Mouse (Mus musculus) common myeloid progenitor, adult 5-6 weeks (primary cell): ENCODE measurements around the gene Dgcr6. TPM values are rescaled to one million over a fixed set of nuclear protein-coding genes. Genes with fewer than 3 reads are reported as not detected.
"Not testable (repeated sequence)": the region's sequence is repeated elsewhere in the genome, so short reads cannot be mapped to it uniquely, and the experiment has no call there.

Experiments
- ATAC-seq: replicated peaks from 2 replicates; pipeline ENCODE4 v1.8.0; 2016; ENCODE audit warnings: low read depth, mild to moderate bottlenecking, moderate TSS enrichment, inconsistent platforms; ENCODE audit not compliant: poor library complexity, severe bottlenecking
- total RNA-seq: library from RNA; stranded (forward); fragments of 200-1000, 187-1606 nt; gene quantifications from 2 replicates; pipeline ENCODE4 v1.2.3, GENCODE M21; 2017

Gene Dgcr6
- 17.8 and 20.9 TPM in 2 replicates for total RNA-seq

- ATAC-seq = peak; percentile 66
These were observed at the start of gene Dgcr6 for GRCm38 (mm10) chr16:18052731-18053202. Gene Dgcr6 (plus strand): TSS chr16:18052860.

GRCm38 (mm10) chr16:18004589-18004988, 48.1 kb upstream of the Dgcr6 start:
- peak; percentile 80; the same call in 1 of the 2 replicates for ATAC-seq

- no peak for ATAC-seq
These were observed 45.6 kb upstream of the Dgcr6 start for GRCm38 (mm10) chr16:18007083-18007482.

GRCm38 (mm10) chr16:18011101-18011500, 41.6 kb upstream of the Dgcr6 start:
- no peak for ATAC-seq

GRCm38 (mm10) chr16:18016482-18016881, 36.2 kb upstream of the Dgcr6 start:
- not testable (repeated sequence) for ATAC-seq

- no peak for ATAC-seq
These were observed 29.7 kb upstream of the Dgcr6 start for GRCm38 (mm10) chr16:18022780-18023557.

GRCm38 (mm10) chr16:18027371-18027770, 25.3 kb upstream of the Dgcr6 start:
- ATAC-seq = no peak

- 0 out of 2 replicates have a peak, but pooled peaks have one; percentile 40 for ATAC-seq
These were observed 20.9 kb upstream of the Dgcr6 start for GRCm38 (mm10) chr16:18031752-18032151.

GRCm38 (mm10) chr16:18033289-18033688, 19.4 kb upstream of the Dgcr6 start:
- ATAC-seq = no peak

GRCm38 (mm10) chr16:18034286-18034685, 18.4 kb upstream of the Dgcr6 start:
- no peak for ATAC-seq

GRCm38 (mm10) chr16:18036425-18036955, 16.2 kb upstream of the Dgcr6 start:
- peak; percentile 71 for ATAC-seq

GRCm38 (mm10) chr16:18037025-18037424, 15.6 kb upstream of the Dgcr6 start:
- ATAC-seq = no peak

GRCm38 (mm10) chr16:18044991-18045390, 7.7 kb upstream of the Dgcr6 start:
- ATAC-seq = no peak

GRCm38 (mm10) chr16:18047660-18048059, 5.0 kb upstream of the Dgcr6 start:
- ATAC-seq = peak; percentile 82

- peak; percentile 55 for ATAC-seq
These were observed 4.6 kb upstream of the Dgcr6 start for GRCm38 (mm10) chr16:18048071-18048470.

GRCm38 (mm10) chr16:18052322-18052721, 338 bp upstream of the Dgcr6 start:
- no peak for ATAC-seq

GRCm38 (mm10) chr16:18056215-18056614, 3.6 kb downstream of the Dgcr6 start:
- ATAC-seq = no peak

- no peak for ATAC-seq
These were observed 5.7 kb downstream of the Dgcr6 start for GRCm38 (mm10) chr16:18058331-18058731.

- peak; percentile 54; the same call in 1 of the 2 replicates for ATAC-seq
These were observed 6.6 kb downstream of the Dgcr6 start for GRCm38 (mm10) chr16:18059243-18059642.

- no peak for ATAC-seq
These were observed 8.5 kb downstream of the Dgcr6 start for GRCm38 (mm10) chr16:18061201-18061600.
